Mouse (Mus musculus) lung, postnatal 36 days (tissue): Measurements from ENCODE around the gene Eml2.
A peak's percentile ranks its signal among the peaks of the same experiment; 100 is the strongest.

Experiments used
- DNase-seq: peaks from one replicate; pipeline ENCODE4 v3.0.0; 2022; ENCODE audit warnings: mixed read lengths

The Eml2 gene

DNA sequence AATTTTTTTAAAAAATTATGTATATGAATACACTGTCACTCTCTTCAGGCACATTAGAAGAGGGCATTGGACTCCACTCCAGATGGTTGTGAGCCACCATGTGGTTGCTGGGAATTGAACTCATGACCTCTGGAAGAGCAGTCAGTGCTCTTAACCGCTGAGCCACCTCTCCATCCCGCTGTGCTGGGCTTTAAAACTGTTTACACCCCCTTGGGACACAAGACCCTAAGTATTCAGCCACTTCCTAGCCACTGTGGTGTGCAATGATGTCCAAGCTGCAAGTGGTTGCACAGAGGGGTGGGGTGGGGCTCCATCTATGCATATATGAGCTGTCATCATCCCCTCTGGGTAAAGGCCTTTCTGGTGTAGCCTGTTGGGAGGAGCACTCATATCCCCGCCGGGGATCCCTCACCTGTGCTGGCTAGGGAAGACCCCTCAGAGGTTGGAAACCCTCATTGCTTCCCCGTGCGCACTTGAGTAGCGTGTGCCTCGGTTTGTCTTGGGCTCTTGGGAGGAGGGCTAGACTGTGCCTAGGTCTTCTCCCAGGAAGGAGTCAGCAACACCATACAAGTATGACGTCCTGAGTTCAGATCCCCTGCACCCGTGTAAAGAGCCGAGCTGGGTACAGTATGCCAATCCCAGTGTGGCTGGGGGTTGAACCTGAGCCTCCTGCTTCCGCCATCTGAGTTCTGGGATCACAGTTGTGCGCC, 32.1 kb downstream of the Eml2 start:
- no peak for DNase-seq

DNA sequence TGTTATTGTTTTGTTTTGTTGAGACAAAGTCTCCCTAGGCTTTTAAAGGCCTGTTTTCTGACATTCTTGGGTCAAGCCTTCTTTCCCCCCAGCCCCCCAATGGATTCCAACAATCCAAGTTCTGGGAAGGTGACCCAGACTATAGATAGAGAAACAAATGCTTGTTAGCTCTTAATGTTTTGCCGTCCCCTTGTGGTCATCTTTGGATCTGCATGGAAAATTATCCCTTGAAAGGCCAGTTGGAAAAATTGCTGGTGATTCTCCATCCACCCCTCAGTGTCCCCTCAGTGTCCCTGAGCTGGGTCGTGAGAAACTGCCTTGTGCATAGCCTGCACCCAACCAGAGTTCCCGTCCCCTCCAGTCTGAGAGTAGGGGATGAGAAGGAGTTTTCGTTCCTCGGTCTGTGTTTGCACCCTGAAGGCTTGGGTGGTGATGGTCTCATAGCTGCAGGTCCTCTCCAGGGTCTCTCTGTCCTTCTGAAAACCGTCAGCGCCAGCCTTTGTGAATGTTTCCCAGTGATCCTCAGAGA, 32.8 kb downstream of the Eml2 start:
- DNase-seq: peak; percentile 89

DNA sequence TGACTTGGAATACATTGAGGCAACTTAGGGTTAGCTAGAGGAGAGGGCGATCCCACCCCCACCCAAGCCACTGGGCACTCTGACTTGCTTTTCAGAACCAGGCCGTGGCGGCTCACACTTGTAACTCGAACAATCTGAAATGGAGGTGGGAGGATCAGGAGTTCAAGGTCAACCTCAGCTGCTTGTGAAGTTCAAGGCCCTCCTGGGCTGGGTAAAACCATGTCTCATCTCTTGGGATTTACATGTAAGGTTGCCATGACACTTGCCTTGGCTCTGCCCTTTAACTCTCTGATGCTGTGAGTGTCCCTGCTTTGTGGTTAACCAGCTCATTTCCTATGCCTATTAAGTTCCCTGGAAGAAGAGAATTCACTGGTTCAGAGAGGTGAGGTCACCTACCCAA, 33.3 kb downstream of the Eml2 start:
- no peak for DNase-seq

DNA sequence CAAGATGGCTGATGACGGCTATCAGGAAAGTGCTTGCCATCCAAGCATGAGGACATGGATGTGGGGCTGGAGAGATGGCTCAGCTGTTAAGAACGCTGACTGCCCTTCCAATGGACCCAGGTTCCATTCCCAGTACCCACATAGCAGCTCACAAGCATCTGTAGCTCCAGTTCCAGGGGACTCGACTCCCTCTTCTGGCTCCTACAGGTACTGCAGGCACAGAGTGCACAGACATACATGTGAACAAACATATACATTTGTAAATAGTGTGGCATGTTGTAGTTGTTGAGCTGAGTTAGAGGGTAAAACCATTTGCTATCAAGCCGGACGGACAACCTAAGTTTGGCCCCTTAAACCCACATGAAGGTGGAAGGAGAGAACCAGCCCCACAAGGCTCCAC, 33.8 kb downstream of the Eml2 start:
- DNase-seq: no peak

DNA sequence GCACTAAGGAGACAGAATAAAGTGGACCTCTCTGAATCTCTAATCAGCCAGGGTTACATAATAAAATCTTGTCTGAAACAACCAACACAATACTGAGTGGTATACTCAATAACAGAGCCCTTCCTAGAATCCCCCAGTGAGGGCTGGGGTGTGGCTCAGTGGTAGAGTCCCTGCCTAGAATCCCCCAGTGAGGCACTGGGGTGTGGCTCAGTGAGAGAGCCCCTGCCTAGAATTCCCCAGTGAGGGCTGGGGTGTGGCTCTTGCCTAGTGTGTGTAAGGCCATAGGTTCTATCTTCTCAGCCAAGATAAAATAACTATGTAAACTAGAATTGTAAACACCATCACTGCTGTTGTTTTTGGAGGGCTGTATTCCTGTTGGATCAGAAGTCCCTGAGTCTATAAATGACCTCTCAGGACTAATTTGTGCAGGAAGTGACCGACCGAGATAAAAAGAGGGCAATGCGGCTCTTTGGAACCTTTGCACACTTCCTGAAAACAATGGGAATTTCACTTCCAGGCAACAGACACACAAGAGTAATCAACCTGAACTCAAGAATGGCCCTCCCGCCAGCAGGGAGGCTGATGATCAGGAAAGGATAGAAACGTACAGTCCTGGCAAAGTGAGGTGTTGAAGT, 34.9 kb downstream of the Eml2 start:
- no peak for DNase-seq

DNA sequence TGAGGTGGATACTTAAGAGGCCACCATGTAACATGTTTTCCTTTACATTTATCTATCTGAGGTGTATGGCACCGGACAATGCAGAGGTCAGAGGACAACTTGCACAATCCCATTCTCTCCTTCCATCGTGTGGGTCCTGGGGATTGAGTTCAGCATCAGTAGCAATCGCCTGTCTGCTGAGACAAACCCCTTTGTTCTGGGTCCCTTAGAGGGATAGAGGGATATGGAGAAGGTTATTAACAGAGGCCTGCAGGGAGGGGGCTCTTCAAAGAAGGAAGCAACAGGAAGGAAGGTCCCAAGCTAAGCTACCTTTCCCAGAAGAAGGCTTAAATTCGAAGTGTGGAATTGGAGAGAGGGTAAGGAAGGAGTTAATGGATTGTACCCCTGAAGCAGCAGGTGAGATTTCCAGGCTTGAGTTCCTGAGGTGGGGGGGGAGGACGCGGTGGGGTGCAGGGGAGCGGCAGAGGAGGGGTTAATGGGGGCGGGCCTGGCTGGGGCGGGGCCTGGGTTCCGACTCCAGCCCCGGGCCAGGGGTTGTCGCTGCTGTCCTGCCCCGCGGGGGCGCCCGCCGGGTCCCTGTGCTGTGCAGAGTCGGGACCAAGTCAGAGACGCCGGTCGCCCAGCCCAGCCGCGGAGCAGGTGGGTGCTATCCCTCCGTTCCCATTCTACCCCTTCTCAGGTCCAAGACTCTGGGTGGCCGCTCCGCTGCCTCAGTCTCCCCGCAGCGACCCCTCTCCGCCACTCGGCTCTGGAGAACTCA, 36.0 kb downstream of the Eml2 start, which contains the start of gene Gpr4:
Gene Gpr4 (plus strand): TSS at position 543 of the 760 bp plus-strand sequence.
- DNase-seq: peak; percentile 57

DNA sequence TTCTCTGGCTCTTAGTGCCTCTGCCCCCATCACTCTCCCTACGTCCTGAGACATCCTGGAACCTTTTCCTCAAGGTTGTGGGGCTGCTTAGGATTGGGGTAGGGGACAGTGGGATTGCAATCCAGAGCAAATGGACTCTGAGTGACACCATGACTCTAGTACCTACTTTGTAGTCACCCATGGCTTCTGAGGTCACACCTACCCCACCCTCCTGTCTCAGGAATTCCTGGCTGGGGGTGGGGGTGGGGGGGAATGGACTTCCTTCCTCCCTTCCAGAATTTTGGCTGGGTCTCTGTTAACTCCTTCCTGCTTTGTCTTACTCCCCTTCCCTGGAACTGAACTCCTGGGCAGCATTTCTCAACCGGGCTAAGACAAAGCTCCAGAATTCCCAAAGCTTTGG, 37.2 kb downstream of the Eml2 start:
- no peak for DNase-seq

DNA sequence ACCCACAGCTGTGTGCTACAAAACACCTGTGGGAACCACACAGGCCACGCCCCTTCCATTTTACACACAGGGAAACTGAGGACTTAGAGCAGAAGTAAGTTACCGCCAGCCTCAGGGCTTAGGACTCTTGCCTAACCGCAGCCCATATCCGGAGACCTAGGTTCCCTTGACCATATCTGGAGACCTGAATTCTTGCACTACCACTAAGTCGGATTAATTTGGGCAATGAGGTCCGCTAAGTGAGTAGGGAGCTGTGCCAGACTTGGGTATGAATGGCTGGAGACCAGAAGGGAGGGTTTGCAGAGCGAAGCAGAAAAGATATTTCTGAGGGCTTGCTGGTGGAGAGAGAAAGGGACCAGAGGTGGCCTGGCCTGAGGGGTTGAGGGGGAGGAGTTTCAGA, 38.1 kb downstream of the Eml2 start:
- DNase-seq: no peak

DNA sequence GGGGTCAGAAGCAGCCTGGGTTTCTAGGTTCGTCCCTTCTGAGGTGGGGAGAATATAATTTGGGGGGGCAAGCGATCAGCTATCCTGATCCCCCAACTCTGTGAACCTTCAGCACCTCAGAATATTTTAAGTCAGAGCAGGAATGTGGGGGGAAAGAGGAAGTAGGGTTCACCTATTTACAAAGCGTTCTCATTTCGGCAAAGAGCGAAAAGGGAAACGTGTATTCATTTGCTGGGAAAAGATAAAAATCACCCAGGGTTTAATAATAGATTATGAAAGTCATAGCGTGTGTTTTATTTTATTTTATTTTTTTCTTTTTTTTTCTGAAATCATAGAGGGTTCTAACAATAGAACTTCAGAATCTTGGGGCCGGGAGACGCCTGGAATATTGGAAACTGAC, 38.7 kb downstream of the Eml2 start:
- no peak for DNase-seq

DNA sequence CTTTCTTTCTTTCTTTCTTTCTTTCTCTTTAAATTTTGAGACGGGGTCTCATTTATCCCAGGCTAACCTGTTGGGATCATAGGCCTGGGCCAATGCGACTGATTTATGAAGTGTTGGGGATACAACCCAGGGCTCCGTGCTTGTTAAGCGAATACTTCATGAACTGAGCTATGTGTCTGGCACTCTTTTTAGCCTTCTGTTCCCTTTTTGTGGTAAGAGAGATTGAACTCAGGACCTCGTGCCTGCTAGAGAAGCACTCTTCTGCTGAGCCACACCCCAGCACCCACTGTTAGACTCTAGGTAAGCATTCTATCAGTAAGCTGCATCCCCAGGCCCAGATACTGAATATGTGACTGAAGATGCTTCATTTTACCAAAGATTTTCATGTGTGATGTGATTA, 41.3 kb downstream of the Eml2 start:
- DNase-seq: peak; percentile 51

DNA sequence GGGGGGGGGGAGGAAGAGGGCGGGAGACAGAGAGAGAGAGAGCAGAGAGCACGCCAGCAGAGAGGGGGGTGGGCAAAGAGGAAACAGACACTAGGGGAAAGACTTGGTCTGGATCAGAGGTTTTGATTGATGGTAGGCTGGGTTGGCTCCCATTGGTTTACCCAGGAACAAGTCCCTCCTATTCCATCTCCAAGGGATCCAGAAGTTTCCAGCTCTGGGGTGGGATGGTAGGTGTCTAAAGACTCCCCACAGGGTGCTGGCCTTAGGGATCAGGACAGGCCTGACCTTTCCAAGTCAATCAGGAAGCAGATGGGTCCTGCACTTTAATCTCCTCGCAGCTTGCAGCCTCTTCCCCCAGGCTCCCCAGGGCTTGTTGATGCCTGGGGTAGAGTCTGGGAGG, 41.7 kb downstream of the Eml2 start:
- no peak for DNase-seq

DNA sequence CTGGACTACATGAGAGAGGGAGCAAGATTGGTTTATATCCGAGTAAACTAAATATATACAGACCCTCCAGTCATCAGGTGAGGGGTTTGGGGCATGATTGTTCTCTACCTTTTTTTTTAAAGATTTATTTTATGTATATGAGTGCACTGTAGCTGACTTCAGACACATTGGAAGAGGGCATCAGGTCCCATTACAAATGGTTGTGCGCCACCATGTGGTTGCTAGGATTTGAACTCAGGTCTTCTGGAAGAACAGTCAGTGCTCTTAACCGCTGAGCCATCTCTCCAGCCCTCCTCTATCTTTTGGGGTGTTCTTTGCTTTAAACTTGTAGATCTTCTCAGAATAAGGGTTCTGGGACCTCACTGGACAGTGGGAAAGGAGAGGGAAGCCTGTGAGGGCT, 43.8 kb downstream of the Eml2 start:
- DNase-seq: no peak

DNA sequence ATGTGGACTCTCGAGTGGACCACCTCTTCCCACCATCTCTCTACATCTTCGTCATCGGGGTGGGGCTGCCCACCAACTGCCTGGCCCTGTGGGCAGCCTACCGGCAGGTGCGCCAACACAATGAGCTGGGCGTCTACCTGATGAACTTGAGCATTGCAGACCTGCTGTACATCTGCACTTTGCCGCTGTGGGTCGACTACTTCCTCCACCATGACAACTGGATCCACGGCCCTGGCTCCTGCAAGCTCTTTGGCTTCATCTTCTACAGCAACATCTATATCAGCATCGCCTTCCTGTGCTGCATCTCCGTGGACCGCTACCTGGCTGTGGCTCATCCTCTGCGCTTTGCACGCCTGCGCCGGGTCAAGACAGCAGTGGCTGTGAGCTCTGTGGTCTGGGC, 46.0 kb downstream of the Eml2 start:
- DNase-seq: no peak

DNA sequence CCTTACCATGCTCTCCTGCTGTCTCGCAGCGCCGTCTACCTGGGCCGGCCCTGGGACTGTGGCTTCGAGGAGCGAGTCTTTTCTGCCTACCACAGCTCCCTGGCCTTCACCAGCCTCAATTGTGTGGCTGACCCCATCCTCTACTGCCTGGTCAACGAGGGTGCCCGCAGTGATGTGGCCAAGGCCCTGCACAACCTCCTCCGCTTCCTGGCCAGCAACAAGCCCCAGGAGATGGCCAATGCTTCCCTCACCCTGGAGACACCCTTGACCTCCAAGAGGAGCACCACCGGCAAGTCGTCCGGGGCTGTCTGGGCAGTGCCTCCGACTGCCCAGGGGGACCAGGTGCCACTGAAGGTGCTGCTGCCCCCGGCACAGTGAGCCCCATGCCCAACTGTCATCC, 46.7 kb downstream of the Eml2 start:
- DNase-seq: no peak

DNA sequence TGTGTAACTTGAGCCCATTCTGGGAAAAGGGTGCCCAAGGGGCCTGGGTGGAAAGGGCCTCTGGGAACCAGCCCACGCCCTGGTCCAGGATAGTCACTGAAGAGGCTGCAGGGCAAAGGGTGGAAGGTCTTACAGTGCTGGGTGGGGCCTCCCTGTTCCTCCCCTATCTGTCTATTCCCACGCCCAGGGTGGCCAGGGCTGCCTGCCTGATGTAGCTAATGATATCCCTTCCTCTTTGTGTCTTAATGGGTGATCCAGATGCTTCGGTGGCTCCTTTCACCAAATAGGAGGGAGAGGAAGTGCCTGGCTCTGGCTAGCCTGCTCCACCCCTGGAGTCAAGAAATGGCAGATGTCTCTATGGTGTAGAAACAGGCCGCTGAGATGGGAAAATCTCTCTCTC, 48.7 kb downstream of the Eml2 start:
- no peak for DNase-seq

DNA sequence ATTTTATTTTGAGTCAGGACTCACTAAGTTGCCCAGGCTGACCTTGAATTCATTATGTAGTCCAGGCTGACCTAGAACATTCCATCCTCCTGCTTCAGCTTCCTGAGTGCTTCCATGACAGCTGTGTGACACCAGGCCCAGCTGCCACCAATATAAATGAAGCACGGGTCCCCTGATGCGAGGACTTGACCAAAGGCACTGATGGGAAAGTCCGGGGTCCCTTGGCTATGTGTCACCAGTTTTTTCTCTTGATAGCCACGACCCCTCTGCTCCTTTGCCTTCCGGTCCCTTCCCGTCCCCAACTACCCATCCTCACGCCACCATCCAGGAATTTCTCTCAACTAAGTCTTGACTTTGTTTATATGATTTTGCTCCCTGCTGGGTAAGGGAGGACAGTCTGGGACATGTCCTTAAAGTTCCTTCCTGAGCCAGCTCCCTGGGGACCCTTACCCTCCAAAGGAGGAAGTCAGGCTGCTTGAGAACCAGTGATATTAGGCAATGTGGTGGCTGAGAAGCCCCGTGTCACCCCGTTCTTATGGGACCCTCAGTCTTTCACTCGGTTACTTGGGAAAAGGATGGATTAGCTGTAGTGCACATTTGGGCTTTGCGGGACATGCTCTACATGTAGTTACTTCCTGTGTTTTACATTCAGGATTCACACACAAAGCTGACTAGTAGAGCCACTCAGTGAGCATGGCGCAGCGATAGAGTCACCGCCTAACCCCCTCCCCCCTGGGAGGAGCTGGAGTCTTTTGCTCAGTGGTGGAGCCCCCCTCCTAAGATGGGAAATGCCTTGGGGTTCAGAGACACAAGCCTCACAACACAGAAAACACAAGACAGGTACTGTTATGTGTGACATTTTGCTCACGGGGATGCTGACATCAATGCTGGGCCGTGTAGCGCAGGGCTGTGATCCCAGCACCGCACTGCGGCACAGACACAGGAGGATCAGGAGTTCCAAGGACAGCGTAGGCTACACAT, 50.9 kb downstream of the Eml2 start:
- DNase-seq: peak; percentile 45

DNA sequence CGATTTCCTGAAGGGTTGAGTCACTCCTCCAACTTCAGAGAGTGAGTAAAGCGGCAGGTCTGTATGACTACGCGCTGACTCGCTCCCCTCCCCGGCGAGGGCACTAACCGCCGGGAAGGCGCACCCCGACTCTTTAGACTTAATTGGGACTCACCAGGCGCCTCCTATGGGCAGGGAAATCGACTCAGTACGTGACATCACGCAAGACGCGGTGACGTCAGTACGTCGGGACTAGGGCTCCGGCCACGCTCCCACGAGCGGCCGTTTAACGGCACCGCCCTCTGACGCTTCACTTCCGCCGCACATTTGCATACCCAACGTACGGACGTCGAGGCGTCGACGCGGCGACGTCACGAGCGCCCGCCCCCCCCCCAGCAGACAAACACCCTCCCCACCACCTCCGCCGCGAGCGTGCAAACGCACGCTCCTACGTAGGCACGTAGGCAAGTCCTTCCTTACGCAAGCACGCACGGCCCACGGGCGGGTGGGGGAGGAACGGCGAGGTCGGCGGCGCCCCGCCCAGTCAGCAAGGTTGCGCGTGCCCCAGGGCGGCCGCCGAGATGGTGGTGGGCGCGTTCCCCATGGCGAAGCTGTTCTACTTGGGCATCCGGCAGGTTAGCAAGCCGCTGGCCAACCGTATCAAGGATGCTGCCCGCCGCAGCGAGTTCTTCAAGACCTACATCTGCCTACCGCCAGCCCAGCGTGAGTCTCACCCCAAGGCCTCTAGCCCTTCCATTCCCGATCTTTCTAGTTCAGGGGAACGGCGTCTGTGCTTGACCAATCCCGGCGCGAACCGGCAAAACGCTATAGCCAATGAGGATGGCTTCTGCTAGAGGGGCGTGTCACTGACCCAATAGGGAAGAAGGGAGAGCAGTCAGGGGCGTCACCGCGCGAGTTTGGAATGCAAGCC, 51.9 kb downstream of the Eml2 start, which contains the start of gene Opa3:
Gene Opa3 (plus strand): TSS at position 452 of the 910 bp plus-strand sequence.
- DNase-seq: peak; percentile 100

DNA sequence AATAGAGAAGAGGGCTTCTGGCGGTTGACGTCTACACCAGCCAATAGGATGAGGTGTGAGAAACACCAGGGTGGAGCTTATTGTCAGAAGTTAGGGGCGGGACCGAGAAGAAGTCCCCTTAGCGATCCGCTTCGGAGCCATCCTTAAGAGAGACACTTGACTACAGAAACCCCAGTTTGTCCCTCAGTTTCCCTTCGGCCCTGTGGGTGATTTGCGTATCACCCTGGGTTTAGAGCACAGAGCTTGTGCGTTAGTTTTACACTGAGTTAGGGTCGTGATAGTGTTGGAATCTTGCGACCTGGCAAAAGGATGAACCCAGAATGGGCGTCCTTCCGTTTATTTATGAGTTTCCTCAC, 52.5 kb downstream of the Eml2 start:
- no peak for DNase-seq

DNA sequence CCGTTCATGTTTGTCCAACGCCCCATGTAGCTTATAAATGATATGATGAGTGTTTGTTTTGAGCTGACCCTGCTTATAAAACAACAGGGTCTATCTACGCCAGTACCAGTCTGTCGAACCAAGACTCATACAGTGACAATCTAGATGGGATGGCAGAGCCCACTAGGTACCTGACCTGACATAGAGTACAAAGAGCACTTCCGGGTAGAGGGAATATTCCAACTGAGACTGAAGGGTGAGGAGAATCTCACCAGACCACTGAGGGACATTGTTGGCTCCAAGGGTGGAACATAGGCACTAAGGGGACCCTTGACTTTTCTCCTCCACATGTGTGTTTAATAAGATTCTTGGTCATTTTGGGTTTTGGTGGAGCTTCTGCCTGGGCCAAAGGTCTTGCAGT, 53.2 kb downstream of the Eml2 start:
- no peak for DNase-seq

DNA sequence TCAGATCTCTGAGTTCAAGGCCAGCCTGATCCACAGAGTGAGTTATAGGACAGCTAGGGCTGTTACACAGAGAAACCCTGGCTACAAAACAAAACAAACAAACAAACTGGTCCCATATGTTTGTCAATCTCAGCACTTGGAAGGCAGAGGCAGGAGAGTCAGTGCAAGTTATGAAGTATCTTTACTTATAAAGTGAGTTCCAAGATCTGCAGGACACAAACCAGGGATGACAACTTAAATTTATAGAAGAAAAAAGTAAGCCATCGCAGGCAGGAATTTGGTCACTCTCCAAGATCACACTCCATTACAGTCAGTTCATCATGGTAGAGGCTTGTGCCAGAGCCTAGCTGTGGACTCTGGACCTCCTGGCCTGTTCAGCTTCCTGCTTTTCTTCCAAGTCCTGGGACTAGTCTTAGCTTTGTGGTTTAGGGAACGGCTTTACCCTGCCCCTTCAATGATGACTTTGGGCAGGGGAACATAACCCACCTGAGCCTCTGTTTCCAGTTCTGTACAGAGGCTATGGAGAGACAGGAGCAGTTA, 53.9 kb downstream of the Eml2 start:
- DNase-seq: no peak

DNA sequence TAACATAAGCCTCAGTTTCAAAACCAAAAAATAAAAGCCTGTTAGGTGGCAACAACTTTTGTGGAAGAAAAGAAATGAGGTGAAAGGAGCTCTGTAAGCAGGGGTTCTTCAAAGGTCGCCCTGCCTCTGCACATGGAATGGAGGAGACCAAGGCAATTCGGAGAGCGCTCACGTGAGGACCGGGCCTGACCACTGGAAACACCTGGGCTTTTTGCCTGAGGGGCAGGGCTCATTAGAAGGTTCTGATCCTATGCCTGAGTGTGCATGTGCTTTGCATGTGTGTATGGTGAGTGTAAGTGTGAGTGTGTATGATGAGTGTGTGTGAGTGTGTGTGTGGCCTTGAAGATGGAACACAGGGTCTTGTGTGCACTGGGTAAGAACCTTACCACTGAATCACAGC, 54.7 kb downstream of the Eml2 start:
- no peak for DNase-seq
